Mouse (Mus musculus) left cerebral cortex, postnatal 4 days (tissue): Measurements from ENCODE around the gene Lekr1. TPM values are rescaled to one million over a fixed set of nuclear protein-coding genes. Genes with fewer than 3 reads are reported as not detected.
A peak's percentile ranks its signal among the peaks of the same experiment; 100 is the strongest.

Experiments
- DNase-seq: peaks from one replicate; pipeline ENCODE4 v3.0.0-alpha.2; 2022
- intact Hi-C: fragments of 180-260 bp; cut with DNase I; formaldehyde crosslinking; loops from one replicate; pipeline ENCODE4 v1.15.1; 2025
- total RNA-seq, 2 experiments: library from RNA; stranded (reverse); gene quantifications; 2 replicates each; pipeline ENCODE4 v1.2.3; 2021

Gene Lekr1
- 1 to 10 TPM; 5.9 to 6.7 TPM for total RNA-seq

DNA sequence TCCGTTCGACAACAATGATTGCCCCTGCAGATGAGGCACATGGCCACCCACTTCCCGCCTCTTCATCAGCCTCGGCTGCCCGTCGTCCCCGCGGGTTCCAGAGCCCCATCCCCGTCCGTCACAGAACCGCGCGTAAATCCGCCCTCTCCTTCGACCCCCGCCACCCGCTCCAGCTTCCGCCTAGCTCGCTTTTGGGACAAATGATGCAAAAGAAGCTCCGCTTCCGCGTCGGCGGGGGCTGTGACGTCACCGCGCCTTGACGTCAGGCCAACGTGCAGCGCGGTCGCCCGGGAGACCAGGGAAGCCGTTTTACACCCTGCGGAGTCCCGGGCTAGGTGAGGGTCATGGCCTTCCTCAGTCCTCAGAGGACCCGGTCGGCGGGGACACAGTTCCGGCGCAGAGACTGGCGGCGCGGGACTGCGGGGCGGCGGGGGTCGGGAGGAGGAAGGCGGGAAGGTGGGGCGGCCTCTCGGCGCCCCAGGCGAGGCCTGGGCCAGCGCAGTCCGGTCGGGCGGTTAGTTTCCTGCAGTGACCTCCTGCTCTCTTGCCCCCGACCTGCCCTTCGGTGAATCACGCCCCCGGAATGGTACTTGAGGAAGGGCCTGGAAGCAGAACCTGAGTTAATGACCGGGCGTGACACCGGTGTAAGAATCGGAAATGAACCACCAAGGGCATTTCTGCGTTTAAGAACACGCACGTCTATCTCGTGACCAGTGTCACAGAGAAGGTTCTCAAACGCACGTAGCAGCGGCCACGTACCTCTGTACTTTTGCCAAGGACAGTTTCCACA is at the start of gene Lekr1:
Gene Lekr1, plus strand, starts transcription at position 252 of the 790 bp plus-strand sequence.
- DNase-seq = peak; percentile 90
- intact Hi-C loops = loop anchor here (10.0 kb wide), 1 partner anchor 259 kb away; no protein-coding TSS in a partner anchor

GRCm38 (mm10) chr3:65617507-65617906 is 48.5 kb upstream of the Lekr1 start:
- DNase-seq = no peak
- intact Hi-C loops = loop anchor here (5.0 kb wide), 1 partner anchor 1775 kb away; no protein-coding TSS in a partner anchor

DNA sequence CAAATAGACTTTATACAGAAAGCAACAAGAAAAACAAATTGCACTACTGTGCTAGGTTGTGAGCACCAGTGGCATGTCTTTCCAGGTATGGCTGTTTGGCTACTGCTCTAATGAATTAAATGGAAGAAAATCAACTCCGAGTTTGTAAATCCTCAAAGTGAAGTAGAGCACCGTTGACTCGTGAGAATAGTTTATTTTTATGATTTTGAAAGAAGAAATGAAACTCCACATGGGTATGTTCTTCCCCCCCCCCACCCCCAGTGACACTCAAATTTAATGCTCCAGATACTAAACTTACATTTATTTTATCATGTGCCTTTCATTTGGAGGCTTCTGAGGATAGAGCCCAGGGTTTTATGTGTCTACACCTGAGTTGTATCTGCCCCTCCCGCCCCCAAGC is 46.7 kb upstream of the Lekr1 start:
- DNase-seq = no peak

GRCm38 (mm10) chr3:65623057-65623456 is 43.0 kb upstream of the Lekr1 start:
- intact Hi-C loops = no loop called here
- DNase-seq = no peak

More for the DNA sequence above, 46.7 kb upstream of the Lekr1 start:
- intact Hi-C loops = loop anchor here (5.0 kb wide), 1 partner anchor 1777 kb away; no protein-coding TSS in a partner anchor

GRCm38 (mm10) chr3:65625496-65626289 is 40.3 kb upstream of the Lekr1 start:
- no peak for DNase-seq
- intact Hi-C loops = no loop called here

DNA sequence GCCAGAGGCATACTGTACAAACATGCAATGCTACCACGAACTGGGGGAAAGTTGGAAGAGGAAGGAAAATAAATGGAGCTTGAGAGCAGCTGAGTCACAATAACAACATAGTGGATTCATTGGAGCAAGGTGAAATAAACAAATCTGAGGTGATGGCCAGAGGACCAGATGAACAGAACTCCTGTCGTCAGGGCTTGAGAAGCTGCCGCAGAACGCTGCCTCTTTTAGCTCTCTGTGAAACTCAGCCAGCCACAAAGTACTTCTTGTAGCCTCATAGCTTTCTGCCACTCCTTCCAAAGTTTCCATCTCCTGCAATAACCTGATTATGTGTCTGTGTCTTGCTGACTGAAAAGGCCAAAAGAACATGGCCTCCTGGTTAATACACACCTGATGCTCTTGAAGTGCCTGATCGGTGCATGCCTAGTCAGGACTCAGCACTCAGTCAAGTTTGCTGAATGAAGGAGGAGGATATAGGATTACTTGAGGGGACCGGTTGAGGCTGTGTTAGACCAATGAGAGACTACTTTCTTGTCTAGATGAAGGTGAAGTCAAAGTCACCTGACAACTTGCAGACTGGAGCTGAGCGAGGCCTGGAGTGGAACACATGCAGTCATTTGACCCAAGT is 39.6 kb upstream of the Lekr1 start:
- DNase-seq = no peak
- intact Hi-C loops = no loop called here

DNA sequence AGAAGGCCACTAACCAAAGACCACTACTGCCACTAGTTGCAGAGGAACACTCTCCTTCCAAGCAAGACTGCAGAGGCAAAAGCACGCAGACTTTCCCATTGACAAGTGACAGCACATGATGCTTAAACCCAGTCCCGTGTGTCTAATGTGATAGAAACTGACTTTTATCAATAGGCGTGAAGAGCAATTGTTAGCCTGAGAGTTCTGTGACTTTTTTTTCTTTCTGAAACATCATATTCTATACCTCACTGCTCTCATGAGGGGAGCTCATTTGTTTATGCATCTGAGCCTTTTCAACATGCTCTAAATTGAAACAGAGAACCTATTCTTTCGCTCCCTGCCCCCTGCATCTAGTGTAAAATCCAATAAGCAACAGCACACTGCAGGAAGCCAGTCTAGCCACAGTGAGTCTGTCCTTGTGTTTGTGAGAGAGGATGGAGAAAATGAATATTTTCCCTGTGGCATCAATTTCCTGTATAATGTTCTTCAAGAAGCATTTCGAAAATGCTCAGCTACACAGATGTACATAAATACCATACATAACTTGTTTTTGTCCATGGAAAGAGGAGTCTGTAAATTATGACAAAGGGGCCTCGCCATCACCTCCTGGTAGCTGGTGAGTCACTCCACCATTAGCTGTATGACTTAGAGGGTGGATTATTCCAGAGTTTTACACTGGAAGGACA is 38.9 kb upstream of the Lekr1 start:
- intact Hi-C loops = no loop called here
- no peak for DNase-seq

GRCm38 (mm10) chr3:65627707-65628028 is 38.4 kb upstream of the Lekr1 start:
- intact Hi-C loops = no loop called here
- DNase-seq = no peak

- intact Hi-C loops = loop anchor here (10.0 kb wide), 1 partner anchor 45 kb away; no protein-coding TSS in a partner anchor
- no peak for DNase-seq
Measured at GRCm38 (mm10) chr3:65629565-65630112, 36.4 kb upstream of the Lekr1 start.

DNA sequence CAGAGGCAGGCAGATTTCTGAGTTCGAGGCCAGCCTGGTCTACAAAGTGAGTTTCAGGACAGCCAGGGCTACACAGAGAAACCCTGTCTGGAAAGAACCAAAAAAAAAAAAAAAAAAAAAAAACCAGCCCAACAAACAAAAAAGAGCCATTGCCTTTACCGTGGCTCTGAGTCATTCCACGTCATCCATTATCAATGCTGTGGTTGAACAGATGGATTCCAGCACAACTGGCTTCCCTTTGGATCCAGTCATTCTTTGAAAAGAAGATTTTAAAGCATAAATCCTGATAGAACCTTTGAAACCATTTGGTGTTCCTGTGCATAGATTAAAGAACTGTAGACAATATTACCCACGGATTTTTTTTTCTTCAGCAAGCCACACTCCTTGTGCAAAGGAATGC is 32.4 kb upstream of the Lekr1 start:
- DNase-seq = no peak
- intact Hi-C loops = loop anchor here (10.0 kb wide), 1 partner anchor 49 kb away; no protein-coding TSS in a partner anchor

DNA sequence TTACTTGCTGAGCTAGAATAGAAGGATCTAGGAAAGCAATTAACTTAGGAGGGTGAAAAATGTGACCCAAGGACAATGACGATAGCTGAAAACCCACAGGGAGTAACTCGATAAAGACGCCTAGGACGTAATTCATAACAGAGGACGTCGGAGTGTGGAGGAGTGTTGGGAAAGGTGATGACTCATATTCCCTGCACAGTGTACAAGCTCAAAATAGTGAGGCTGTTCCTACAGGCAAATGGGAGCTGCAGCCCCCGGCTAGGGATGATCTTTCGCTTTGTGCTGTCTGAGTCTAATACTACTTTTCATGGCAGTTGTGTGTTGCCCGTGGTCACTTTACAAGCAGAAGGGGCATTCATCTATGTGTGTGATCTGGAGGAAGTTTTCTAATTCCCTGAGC is 30.0 kb upstream of the Lekr1 start:
- no peak for DNase-seq
- intact Hi-C loops = loop anchor here (10.0 kb wide), 1 partner anchor 51 kb away; no protein-coding TSS in a partner anchor

DNA sequence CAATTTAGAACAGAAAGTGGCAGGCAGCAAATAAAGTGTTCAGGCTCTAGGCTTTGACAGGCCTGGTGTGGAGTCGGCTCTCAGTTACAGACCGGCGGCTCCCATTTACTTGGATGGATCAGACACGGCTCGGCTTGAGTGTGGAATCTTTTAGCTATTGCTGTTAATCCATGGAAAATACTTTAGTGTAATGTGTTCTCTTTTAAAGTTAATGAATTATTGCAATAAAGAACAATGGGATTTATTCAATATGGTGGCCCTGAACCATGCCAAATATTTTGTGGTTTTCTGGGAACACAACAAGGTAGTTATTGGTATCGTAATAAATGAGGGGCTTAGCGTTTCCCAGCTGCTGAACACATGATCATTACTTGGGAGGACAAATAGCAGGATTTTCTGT is 28.7 kb upstream of the Lekr1 start:
- no peak for DNase-seq
- intact Hi-C loops = loop anchor here (10.0 kb wide), 1 partner anchor 53 kb away; no protein-coding TSS in a partner anchor

DNA sequence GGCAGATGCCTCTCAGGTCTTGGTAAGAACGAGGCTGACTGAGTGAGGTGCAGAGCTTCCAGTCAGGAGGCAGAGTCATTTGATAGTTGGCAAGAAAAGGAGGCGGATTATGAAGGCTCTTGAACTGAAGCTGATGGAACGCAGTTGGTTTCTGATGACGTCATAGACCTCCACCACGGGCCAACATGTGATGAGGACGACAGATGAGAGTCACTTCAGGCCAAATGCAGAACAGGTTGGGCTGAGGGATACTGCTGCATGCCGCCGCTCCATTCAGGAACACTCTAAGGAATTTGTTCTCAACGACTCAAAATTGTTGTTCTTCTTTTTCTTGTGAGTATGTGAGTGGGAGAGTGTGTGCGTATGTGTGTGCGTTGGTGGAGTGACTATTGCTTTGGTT is 27.1 kb upstream of the Lekr1 start:
- no peak for DNase-seq
- intact Hi-C loops = loop anchor here (10.0 kb wide), 1 partner anchor 54 kb away; no protein-coding TSS in a partner anchor

DNA sequence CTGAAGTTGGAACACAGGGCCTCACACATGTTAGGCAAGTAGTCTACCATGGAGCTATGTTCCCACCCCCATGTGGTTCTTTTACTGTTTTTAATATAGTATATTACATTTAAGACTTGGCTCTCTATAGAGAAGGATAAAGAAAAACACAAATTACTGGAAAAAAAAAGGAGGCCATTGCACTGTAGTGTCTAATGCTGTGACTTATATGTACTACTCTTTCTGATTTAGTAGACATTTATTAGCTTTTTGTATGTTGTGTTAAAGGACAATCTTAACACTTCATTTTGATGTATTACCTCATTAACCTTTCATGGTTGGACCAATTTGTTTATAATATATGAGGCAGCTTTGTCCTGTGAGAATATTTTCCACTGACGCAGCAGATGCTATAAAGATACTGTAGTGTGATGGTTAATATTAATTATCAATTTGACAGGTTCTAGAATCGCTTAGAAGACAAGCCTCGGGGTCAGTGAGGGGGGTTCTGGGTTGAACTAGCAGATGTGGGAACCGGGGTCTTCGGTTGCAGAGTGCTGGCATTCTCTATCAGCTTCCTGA is 26.5 kb upstream of the Lekr1 start:
- no peak for DNase-seq
- intact Hi-C loops = loop anchor here (10.0 kb wide), 1 partner anchor 55 kb away; no protein-coding TSS in a partner anchor

GRCm38 (mm10) chr3:65642959-65643358 is 23.1 kb upstream of the Lekr1 start:
- DNase-seq = no peak
- intact Hi-C loops = no loop called here

- intact Hi-C loops = no loop called here
- DNase-seq = no peak
Measured at GRCm38 (mm10) chr3:65643654-65644053, 22.4 kb upstream of the Lekr1 start.

- intact Hi-C loops = no loop called here
- no peak for DNase-seq
Measured at GRCm38 (mm10) chr3:65647592-65647991, 18.4 kb upstream of the Lekr1 start.

DNA sequence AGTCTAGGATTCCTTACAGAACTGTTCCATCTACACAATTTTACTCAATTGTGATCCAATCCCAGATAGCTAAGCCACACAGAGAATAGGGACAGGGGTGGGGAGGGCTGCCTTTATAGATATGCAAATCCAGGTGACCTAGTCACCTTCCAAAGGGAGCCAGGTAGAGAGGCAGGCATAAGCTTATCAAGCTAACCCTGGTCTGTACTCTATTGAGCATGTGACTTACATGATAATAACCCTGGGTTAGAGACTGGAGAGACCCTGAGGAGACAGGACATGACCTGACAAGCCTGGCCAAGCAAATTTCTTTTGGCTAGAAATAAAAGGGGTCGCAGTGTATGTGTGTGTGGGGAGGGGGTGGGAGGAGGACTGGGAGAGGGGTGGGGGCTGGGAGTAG is 17.1 kb upstream of the Lekr1 start:
- intact Hi-C loops = no loop called here
- DNase-seq = no peak

GRCm38 (mm10) chr3:65650156-65650815 is 15.7 kb upstream of the Lekr1 start:
- intact Hi-C loops = no loop called here
- no peak for DNase-seq
